Mouse (Mus musculus) CH12.LX (cell line): ENCODE measurements around the gene Acyp2.

Experiments used
- GABPA ChIP-seq: IDR thresholded peaks from 2 replicates; pipeline ENCODE4 v1.6.1; 2012; ENCODE audit warnings: low read depth, low read length, improper control_type of control experiment, inconsistent platforms; ENCODE audit not compliant: insufficient replicate concordance
- TCF12 ChIP-seq: IDR thresholded peaks from 2 replicates; pipeline ENCODE4 v1.6.1; 2014; ENCODE audit warnings: low read depth, mild to moderate bottlenecking, inconsistent platforms, low read length, improper control_type of control experiment

GRCm38 (mm10) chr11:30609247-30609646, 40.1 kb downstream of the Acyp2 start:
- TF ChIP-seq TCF12 (no peak), GABPA (no peak)
